Mouse (Mus musculus): ENCODE results near the gene Stil. TPM values are rescaled to one million over a fixed set of nuclear protein-coding genes. Genes with fewer than 3 reads are reported as not detected.

Stil gene
- polyA plus RNA-seq, 1 experiment from 2014 or later, result 13.5 TPM

- H3K27me3 ChIP-seq (replicated peaks), result peaks cover 72% of the 10 kb centered on the region
- H3K4me3 ChIP-seq, result peak overlapping the region; percentile 57
- 17% methylated on average over 3 of the region's 3 CpGs for WGBS
- H3K9ac ChIP-seq, result peak overlapping the region; percentile 74
- no peaks in the 10 kb centered on the region for H3K9me3 ChIP-seq (replicated peaks)
- peak overlapping the region; percentile 74 for H3K4me2 ChIP-seq
- peak overlapping the region; percentile 89; the same call in 1 of the 2 replicates for H3K27ac ChIP-seq (ENCODE audit: poor library complexity, severe bottlenecking)
- no peaks in the 10 kb centered on the region for H3K36me3 ChIP-seq
- ATAC-seq (ENCODE audit: insufficient number of reproducible peaks, low FRiP score), result no peak
- H3K4me1 ChIP-seq (replicated peaks), result peaks cover 24% of the 10 kb centered on the region
These were observed 60.8 kb downstream of the Stil start for GRCm38 (mm10) chr4:115060753-115061152.

GRCm38 (mm10) chr4:115062540-115062874, 62.5 kb downstream of the Stil start:
- peak overlapping the region; percentile 46 for H3K27ac ChIP-seq (ENCODE audit: poor library complexity, severe bottlenecking)
- ATAC-seq (ENCODE audit: insufficient number of reproducible peaks, low FRiP score), result no peak
- peak overlapping the region; percentile 66 for H3K9ac ChIP-seq
- peaks cover 16% of the 10 kb centered on the region for H3K4me1 ChIP-seq (replicated peaks)
- peaks cover 78% of the 10 kb centered on the region for H3K27me3 ChIP-seq (replicated peaks)
- H3K4me2 ChIP-seq, result peak overlapping the region; percentile 86
- no peaks in the 10 kb centered on the region for H3K36me3 ChIP-seq
- H3K4me3 ChIP-seq, result peak overlapping the region; percentile 57
- no peaks in the 10 kb centered on the region for H3K9me3 ChIP-seq (replicated peaks)
- WGBS, result 2% methylated on average over 9 of the region's 9 CpGs

GRCm38 (mm10) chr4:115062875-115063517, 63.0 kb downstream of the Stil start:
- Histone ChIP-seq H3K9me3 (replicated peaks) (no peaks in the 10 kb centered on the region), H3K27ac (ENCODE audit: poor library complexity, severe bottlenecking) (peak overlapping the region; percentile 46), H3K27me3 (replicated peaks) (peaks cover 83% of the 10 kb centered on the region), H3K9ac (peak overlapping the region; percentile 66), H3K4me2 (peak overlapping the region; percentile 86), H3K4me1 (replicated peaks) (peaks cover 16% of the 10 kb centered on the region), H3K4me3 (peak overlapping the region; percentile 57), H3K36me3 (0 out of 2 replicates have a peak, but pooled peaks cover under 1% of the 10 kb centered on the region)
- peak; percentile 83 for ATAC-seq (ENCODE audit: insufficient number of reproducible peaks, low FRiP score)
- under 1% methylated on average over 55 of the region's 58 CpGs for WGBS

- H3K4me2 ChIP-seq, result peak overlapping the region; percentile 86
- peaks cover 7% of the 10 kb centered on the region; the same call in 1 of the 2 replicates for H3K36me3 ChIP-seq
- H3K4me1 ChIP-seq (replicated peaks), result peaks cover 16% of the 10 kb centered on the region
- WGBS, result 3% methylated on average over 31 of the region's 31 CpGs
- H3K9me3 ChIP-seq (replicated peaks), result no peaks in the 10 kb centered on the region
- peaks cover 90% of the 10 kb centered on the region for H3K27me3 ChIP-seq (replicated peaks)
- 0 out of 2 replicates have a peak, but pooled peaks have one; percentile 0 for ATAC-seq (ENCODE audit: insufficient number of reproducible peaks, low FRiP score)
- H3K4me3 ChIP-seq, result peak overlapping the region; percentile 57
- peak overlapping the region; percentile 66 for H3K9ac ChIP-seq
- H3K27ac ChIP-seq (ENCODE audit: poor library complexity, severe bottlenecking), result no peak overlapping the region
These were observed 63.7 kb downstream of the Stil start for GRCm38 (mm10) chr4:115063518-115064239.

GRCm38 (mm10) chr4:115071668-115072067, 71.7 kb downstream of the Stil start:
- peaks cover 46% of the 10 kb centered on the region for H3K27me3 ChIP-seq (replicated peaks)
- 42% methylated on average over 1 of the region's 1 CpGs for WGBS
- peak; percentile 36; the same call in 1 of the 2 replicates for ATAC-seq (ENCODE audit: insufficient number of reproducible peaks, low FRiP score)

GRCm38 (mm10) chr4:115074789-115075188, 74.8 kb downstream of the Stil start:
- Histone ChIP-seq H3K27me3 (replicated peaks) (peaks cover 20% of the 10 kb centered on the region), H3K9me3 (replicated peaks) (no peaks in the 10 kb centered on the region)

More at GRCm38 (mm10) chr4:115071668-115072067, 71.7 kb downstream of the Stil start:
- no peak overlapping the region for H3K4me2 ChIP-seq
- H3K9me3 ChIP-seq (replicated peaks), result no peaks in the 10 kb centered on the region
- peaks cover 13% of the 10 kb centered on the region; the same call in 1 of the 2 replicates for H3K36me3 ChIP-seq
- peaks cover 12% of the 10 kb centered on the region for H3K4me1 ChIP-seq (replicated peaks)
- no peak overlapping the region for H3K4me3 ChIP-seq
- H3K27ac ChIP-seq (ENCODE audit: poor library complexity, severe bottlenecking), result no peak overlapping the region
- H3K9ac ChIP-seq, result no peak overlapping the region

GRCm38 (mm10) chr4:115075204-115075915, 75.4 kb downstream of the Stil start:
- H3K36me3 ChIP-seq, result no peaks in the 10 kb centered on the region
- peak overlapping the region; percentile 56 for H3K27ac ChIP-seq (ENCODE audit: poor library complexity, severe bottlenecking)
- no peak overlapping the region for H3K9ac ChIP-seq
- H3K9me3 ChIP-seq (replicated peaks), result no peaks in the 10 kb centered on the region
- no peak overlapping the region for H3K4me2 ChIP-seq
- WGBS, result 28% methylated on average over 3 of the region's 3 CpGs
- H3K4me1 ChIP-seq (replicated peaks), result peaks cover 27% of the 10 kb centered on the region
- ATAC-seq (ENCODE audit: insufficient number of reproducible peaks, low FRiP score), result peak; percentile 72
- H3K4me3 ChIP-seq, result no peak overlapping the region
- H3K27me3 ChIP-seq (replicated peaks), result peaks cover 20% of the 10 kb centered on the region

More at GRCm38 (mm10) chr4:115074789-115075188, 74.8 kb downstream of the Stil start:
- H3K27ac ChIP-seq (ENCODE audit: poor library complexity, severe bottlenecking), result peak overlapping the region; percentile 45
- WGBS, result 79% methylated on average over 1 of the region's 1 CpGs
- peaks cover 23% of the 10 kb centered on the region for H3K4me1 ChIP-seq (replicated peaks)
- H3K36me3 ChIP-seq, result no peaks in the 10 kb centered on the region
- no peak overlapping the region for H3K9ac ChIP-seq
- H3K4me2 ChIP-seq, result no peak overlapping the region
- H3K4me3 ChIP-seq, result no peak overlapping the region
- ATAC-seq (ENCODE audit: insufficient number of reproducible peaks, low FRiP score), result no peak

GRCm38 (mm10) chr4:115078892-115079820, 79.2 kb downstream of the Stil start:
- peaks cover 32% of the 10 kb centered on the region for H3K27me3 ChIP-seq (replicated peaks)
- H3K9me3 ChIP-seq (replicated peaks), result no peaks in the 10 kb centered on the region
- peaks cover 27% of the 10 kb centered on the region for H3K4me1 ChIP-seq (replicated peaks)
- no peak overlapping the region for H3K27ac ChIP-seq (ENCODE audit: poor library complexity, severe bottlenecking)
- H3K9ac ChIP-seq, result 0 out of 2 replicates have a peak overlapping the region, but pooled peaks have one; percentile 1
- 36% methylated on average over 10 of the region's 10 CpGs for WGBS
- peak; percentile 72 for ATAC-seq (ENCODE audit: insufficient number of reproducible peaks, low FRiP score)
- H3K4me2 ChIP-seq, result no peak overlapping the region
- H3K36me3 ChIP-seq, result no peaks in the 10 kb centered on the region
- H3K4me3 ChIP-seq, result no peak overlapping the region

- no peak overlapping the region for H3K4me2 ChIP-seq
- no peak overlapping the region for H3K27ac ChIP-seq (ENCODE audit: poor library complexity, severe bottlenecking)
- H3K36me3 ChIP-seq, result no peaks in the 10 kb centered on the region
- no peak for ATAC-seq (ENCODE audit: insufficient number of reproducible peaks, low FRiP score)
- H3K9ac ChIP-seq, result no peak overlapping the region
- H3K9me3 ChIP-seq (replicated peaks), result no peaks in the 10 kb centered on the region
- peaks cover 30% of the 10 kb centered on the region for H3K27me3 ChIP-seq (replicated peaks)
- no peak overlapping the region for H3K4me3 ChIP-seq
- H3K4me1 ChIP-seq (replicated peaks), result peaks cover 24% of the 10 kb centered on the region
- 23% methylated on average over 5 of the region's 5 CpGs for WGBS
These were observed 79.9 kb downstream of the Stil start for GRCm38 (mm10) chr4:115079821-115080349.

GRCm38 (mm10) chr4:115083031-115083430, 83.1 kb downstream of the Stil start:
- WGBS, result 81% methylated on average over 3 of the region's 3 CpGs
- H3K36me3 ChIP-seq, result no peaks in the 10 kb centered on the region
- no peak overlapping the region for H3K4me2 ChIP-seq
- H3K4me3 ChIP-seq, result no peak overlapping the region
- H3K4me1 ChIP-seq (replicated peaks), result peaks cover 16% of the 10 kb centered on the region
- H3K27me3 ChIP-seq (replicated peaks), result peaks cover 42% of the 10 kb centered on the region
- no peak overlapping the region for H3K9ac ChIP-seq
- ATAC-seq (ENCODE audit: insufficient number of reproducible peaks, low FRiP score), result no peak
- H3K9me3 ChIP-seq (replicated peaks), result no peaks in the 10 kb centered on the region
- no peak overlapping the region for H3K27ac ChIP-seq (ENCODE audit: poor library complexity, severe bottlenecking)

Measured in heart, embryonic 12.5 days (tissue).